Comparison of ENCODE assay signal across 19 mouse cellular contexts in genomic region chr2:178662396-178662795, GRCm38 (mm10).
DNase-seq lines count a peak whose midpoint lies in the region; ATAC-seq and TF ChIP-seq lines count a peak whose summit lies in the region.
"Had no signal": no experiment of that assay in that cellular context is flagged by ENCODE, and none has a peak within 500 bp of the region (broad histone marks: within the 10 kb centered on the region; RNA-seq: fewer than 3 reads in every experiment).

No protein-coding gene starts in this region.

- no peak overlapping the region for H3K4me3 ChIP-seq in intestine, embryonic 14.5 days (ENCODE audit: low read depth, low read length)
- H3K4me3 ChIP-seq in intestine, embryonic 16.5 days (ENCODE audit: low read length) = no peak overlapping the region
- H3K4me3 ChIP-seq in lung, postnatal 0 days (ENCODE audit: low read depth, low read length) = no peak overlapping the region
- H3K4me3 ChIP-seq in stomach, postnatal 0 days (ENCODE audit: low read depth, low read length) = no peak overlapping the region
- H3K4me3 ChIP-seq: embryonic facial prominence, embryonic 12.5 days; lung, embryonic 15.5 days; midbrain, embryonic 13.5 days; myocyte; neural tube, embryonic 15.5 days had no signal

- 0 out of 2 replicates have a peak, but pooled peaks have one; percentile 41 for ATAC-seq in intestine, embryonic 14.5 days (replicated peaks; ENCODE audit: low FRiP score, low TSS enrichment, low read depth)
- no peak for ATAC-seq in intestine, embryonic 16.5 days
- peak; percentile 97 for ATAC-seq in lung, postnatal 0 days
- ATAC-seq in stomach, postnatal 0 days (ENCODE audit: low FRiP score, low TSS enrichment) = peak; percentile 98
- ATAC-seq: midbrain, embryonic 13.5 days had no signal

- H3K4me1 ChIP-seq in intestine, embryonic 14.5 days (replicated peaks; ENCODE audit: control insufficient read depth, insufficient read depth, low read length) = no peaks in the 10 kb centered on the region
- H3K4me1 ChIP-seq in intestine, embryonic 16.5 days (ENCODE audit: control insufficient read depth, insufficient read depth, low read length) = peaks cover 4% of the 10 kb centered on the region; the same call in 1 of the 2 replicates
- no peaks in the 10 kb centered on the region for H3K4me1 ChIP-seq in lung, postnatal 0 days (ENCODE audit: insufficient read depth, low read depth, low read length)
- H3K4me1 ChIP-seq in stomach, postnatal 0 days (replicated peaks; ENCODE audit: control insufficient read depth, insufficient read depth) = no peaks in the 10 kb centered on the region
- H3K4me1 ChIP-seq: embryonic facial prominence, embryonic 12.5 days; lung, embryonic 15.5 days; midbrain, embryonic 13.5 days; neural tube, embryonic 15.5 days had no signal

- TF ChIP-seq CTCF in lung, postnatal 0 days (IDR thresholded peaks at IDR 0.05) = no peak
- TF ChIP-seq CTCF in stomach, postnatal 0 days (IDR thresholded peaks at IDR 0.05; ENCODE audit: low read depth) = no peak

- H3K9me3 ChIP-seq in intestine, embryonic 14.5 days (ENCODE audit: control insufficient read depth, low read length) = no peaks in the 10 kb centered on the region
- no peaks in the 10 kb centered on the region for H3K9me3 ChIP-seq in intestine, embryonic 16.5 days (ENCODE audit: control insufficient read depth, low read length)
- H3K9me3 ChIP-seq in lung, postnatal 0 days (ENCODE audit: low read length) = no peaks in the 10 kb centered on the region
- H3K9me3 ChIP-seq in stomach, postnatal 0 days (ENCODE audit: control insufficient read depth, low read length) = no peaks in the 10 kb centered on the region
- H3K9me3 ChIP-seq: embryonic facial prominence, embryonic 12.5 days; lung, embryonic 15.5 days; midbrain, embryonic 13.5 days; neural tube, embryonic 15.5 days had no signal

- H3K36me3 ChIP-seq in intestine, embryonic 14.5 days (ENCODE audit: control insufficient read depth, insufficient read depth, low read length) = no peaks in the 10 kb centered on the region
- no peaks in the 10 kb centered on the region for H3K36me3 ChIP-seq in intestine, embryonic 16.5 days (ENCODE audit: control insufficient read depth, insufficient read depth, low read length)
- H3K36me3 ChIP-seq in lung, postnatal 0 days (ENCODE audit: insufficient read depth, low read length) = no peaks in the 10 kb centered on the region
- H3K36me3 ChIP-seq in stomach, postnatal 0 days (ENCODE audit: control insufficient read depth, insufficient read depth, low read length) = no peaks in the 10 kb centered on the region
- H3K36me3 ChIP-seq: embryonic facial prominence, embryonic 12.5 days; lung, embryonic 15.5 days; midbrain, embryonic 13.5 days; neural tube, embryonic 15.5 days had no signal

- 64% methylated on average over 1 of the region's 1 CpGs for WGBS in intestine, embryonic 14.5 days
- WGBS in intestine, embryonic 16.5 days = 57% methylated on average over 1 of the region's 1 CpGs
- 19% methylated on average over 1 of the region's 1 CpGs for WGBS in lung, postnatal 0 days
- 41% methylated on average over 1 of the region's 1 CpGs for WGBS in stomach, postnatal 0 days

- DNase-seq in intestine, embryonic 14.5 days (ENCODE audit: low spot score) = no peak
- peak; percentile 72 to 80 for DNase-seq in lung, adult 18-20 months
- DNase-seq in lung, postnatal 14 days = no peak
- DNase-seq in lung, postnatal 0 days (ENCODE audit: low spot score) = peak; percentile 82
- peak; percentile 68 for DNase-seq in stomach, postnatal 0 days (ENCODE audit: low spot score)
- no peak for DNase-seq in adrenal gland, postnatal 10 days
- DNase-seq in left cerebral cortex, postnatal 4 days = no peak
- DNase-seq: adrenal gland, adult 8-10 months; cerebellum, adult 11 months; cerebellum, postnatal 36 days; gastrocnemius, postnatal 14 days; layer of hippocampus, postnatal 36 days; right cerebral cortex, postnatal 4 days had no signal

- no peak overlapping the region for H3K9ac ChIP-seq in intestine, embryonic 14.5 days (ENCODE audit: low read length)
- no peak overlapping the region for H3K9ac ChIP-seq in intestine, embryonic 16.5 days (ENCODE audit: low read depth, low read length)
- H3K9ac ChIP-seq in lung, postnatal 0 days (replicated peaks; ENCODE audit: low read depth) = no peak overlapping the region
- H3K9ac ChIP-seq in stomach, postnatal 0 days (ENCODE audit: low read length) = no peak overlapping the region
- H3K9ac ChIP-seq: embryonic facial prominence, embryonic 12.5 days; lung, embryonic 15.5 days; midbrain, embryonic 13.5 days; neural tube, embryonic 15.5 days had no signal

- no peak overlapping the region for H3K27ac ChIP-seq in intestine, embryonic 14.5 days (ENCODE audit: low read depth)
- H3K27ac ChIP-seq in intestine, embryonic 16.5 days (ENCODE audit: low read length) = no peak overlapping the region
- H3K27ac ChIP-seq in lung, postnatal 0 days (ENCODE audit: low read length) = no peak overlapping the region
- H3K27ac ChIP-seq in stomach, postnatal 0 days (replicated peaks) = no peak overlapping the region
- H3K27ac ChIP-seq: embryonic facial prominence, embryonic 12.5 days; lung, embryonic 15.5 days; midbrain, embryonic 13.5 days; neural tube, embryonic 15.5 days had no signal

- H3K4me2 ChIP-seq in intestine, embryonic 14.5 days (ENCODE audit: low read length) = no peak overlapping the region
- no peak overlapping the region for H3K4me2 ChIP-seq in intestine, embryonic 16.5 days (ENCODE audit: low read depth, low read length)
- H3K4me2 ChIP-seq in lung, postnatal 0 days (replicated peaks; ENCODE audit: low read depth, low read length) = no peak overlapping the region
- H3K4me2 ChIP-seq in stomach, postnatal 0 days (replicated peaks; ENCODE audit: low read depth) = no peak overlapping the region
- H3K4me2 ChIP-seq: embryonic facial prominence, embryonic 12.5 days; lung, embryonic 15.5 days; midbrain, embryonic 13.5 days; neural tube, embryonic 15.5 days had no signal

- intact Hi-C loops in left cerebral cortex, postnatal 4 days (cut with DNase I) = no loop called here

- no peaks in the 10 kb centered on the region for H3K27me3 ChIP-seq in intestine, embryonic 14.5 days (replicated peaks; ENCODE audit: control insufficient read depth, insufficient read depth, low read length)
- no peaks in the 10 kb centered on the region for H3K27me3 ChIP-seq in intestine, embryonic 16.5 days (replicated peaks; ENCODE audit: control insufficient read depth, insufficient read depth, low read length)
- H3K27me3 ChIP-seq in lung, postnatal 0 days (replicated peaks; ENCODE audit: insufficient read depth, low read length) = no peaks in the 10 kb centered on the region
- H3K27me3 ChIP-seq in stomach, postnatal 0 days (ENCODE audit: control insufficient read depth, insufficient read depth, low read length) = peaks cover 3% of the 10 kb centered on the region; the same call in 1 of the 2 replicates
- H3K27me3 ChIP-seq: lung, embryonic 15.5 days had no signal

- TF ChIP-seq EP300 in lung, postnatal 0 days (IDR thresholded peaks at IDR 0.05) = peak; percentile 95
- no peak for TF ChIP-seq EP300 in stomach, postnatal 0 days (optimal IDR thresholded peaks at IDR 0.05)

Comparison
In these comparisons a context has a peak if more than half of its experiments do, and no peak if none do; other contexts are left out.
1. DNase-seq: peak in lung, adult 18-20 months (2 of 2), lung, postnatal 0 days (single experiment) and stomach, postnatal 0 days (single experiment); none in intestine, embryonic 14.5 days (single experiment), lung, postnatal 14 days (single experiment), adrenal gland, postnatal 10 days (single experiment) and left cerebral cortex, postnatal 4 days (single experiment).